Mouse (Mus musculus) midbrain, embryonic 12.5 days (tissue): ENCODE results near the gene Polr3h. TPM values are rescaled to one million over a fixed set of nuclear protein-coding genes. Genes with fewer than 3 reads are reported as not detected.

ENCODE experiments used
- ATAC-seq: fragments of 200-750 bp; cut with Nextera tagmentation; 2 replicates; pipeline ENCODE4 v1.8.0; 2017; ENCODE audit warnings: low read depth, moderate TSS enrichment, moderate library complexity; ENCODE audit not compliant: low FRiP score
- H3K27ac ChIP-seq: fragments of 300-500 bp; sonication (generic); replicated peaks from 2 replicates; pipeline ENCODE4 v1.5.1; 2016; ENCODE audit warnings: mild to moderate bottlenecking
- H3K27me3 ChIP-seq: fragments of 300-500 bp; sonication (generic); 2 replicates; pipeline ENCODE4 v1.6.1; 2016; ENCODE audit warnings: mild to moderate bottlenecking
- H3K36me3 ChIP-seq: fragments of 300-500 bp; sonication (generic); 2 replicates; pipeline ENCODE4 v1.6.1; 2016
- H3K4me1 ChIP-seq: fragments of 300-500 bp; sonication (generic); 2 replicates; pipeline ENCODE4 v1.6.1; 2016
- H3K4me2 ChIP-seq: fragments of 300-500 bp; sonication (generic); replicated peaks from 2 replicates; pipeline ENCODE4 v1.6.1; 2016; ENCODE audit warnings: mild to moderate bottlenecking, moderate library complexity
- H3K4me3 ChIP-seq: fragments of 300-500 bp; sonication (generic); 2 replicates; pipeline ENCODE4 v1.5.1; 2016; ENCODE audit warnings: mild to moderate bottlenecking
- H3K9ac ChIP-seq: fragments of 300-500 bp; sonication (generic); replicated peaks from 2 replicates; pipeline ENCODE4 v1.6.1; 2016; ENCODE audit warnings: mild to moderate bottlenecking, moderate library complexity
- H3K9me3 ChIP-seq: fragments of 300-500 bp; sonication (generic); 2 replicates; pipeline ENCODE4 v1.6.1; 2016; ENCODE audit warnings: mild to moderate bottlenecking
- WGBS: fragments of 180-500 bp; shearing (Covaris S2); methylation state at CpG from one replicate; pipeline ENCODE4 v1.1.7; 2016; 5-methylcytosine and 5-hydroxymethylcytosine counted together
- polyA plus RNA-seq: library from polyadenylated mRNA; unstranded; fragments of >200 nt; fragmentation: Nextera tagmentation; extraction: Ambion mirVana; gene quantifications from 2 replicates; pipeline ENCODE4 v1.2.1, GENCODE M21; 2016

Gene Polr3h
- polyA plus RNA-seq, 1 experiment from 2014 or later: 71.6 TPM

- peaks cover 30% of the 10 kb centered on the region for H3K4me1 ChIP-seq
- H3K4me3 ChIP-seq: no peak overlapping the region
- H3K4me2 ChIP-seq: no peak overlapping the region
- 0 out of 2 replicates have a peak, but pooled peaks cover under 1% of the 10 kb centered on the region for H3K36me3 ChIP-seq
- 61% methylated on average over 11 of the region's 11 CpGs for WGBS
- no peak overlapping the region for H3K27ac ChIP-seq
- H3K9ac ChIP-seq: no peak overlapping the region
- no peak for ATAC-seq
- no peaks in the 10 kb centered on the region for H3K27me3 ChIP-seq
- no peaks in the 10 kb centered on the region for H3K9me3 ChIP-seq
Observed at GRCm38 (mm10) chr15:81928277-81928676, 2.2 kb upstream of the Polr3h start.

DNA sequence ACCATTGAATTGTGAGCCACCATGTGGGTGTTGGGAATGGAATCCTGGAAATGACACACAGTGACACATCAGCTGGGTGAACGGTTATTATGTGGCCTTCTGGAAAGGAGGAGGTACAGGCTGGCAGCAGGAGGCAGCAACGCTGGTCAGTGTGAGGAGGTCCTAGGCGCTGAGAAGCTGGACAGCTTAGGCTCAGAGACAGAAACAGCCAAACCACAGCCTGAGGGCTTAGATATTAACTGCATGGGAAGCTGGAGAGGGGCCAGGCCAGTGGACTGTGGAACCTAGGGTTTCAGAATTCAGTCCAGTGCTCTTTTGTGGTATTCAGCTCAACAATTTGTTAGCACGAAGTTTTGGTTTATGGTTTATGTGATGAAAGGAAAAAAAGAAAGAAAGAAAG, 1.7 kb upstream of the Polr3h start:
- no peaks in the 10 kb centered on the region for H3K9me3 ChIP-seq
- H3K27me3 ChIP-seq: no peaks in the 10 kb centered on the region
- H3K27ac ChIP-seq: no peak overlapping the region
- ATAC-seq: no peak
- 69% methylated on average over 4 of the region's 4 CpGs for WGBS
- H3K4me2 ChIP-seq: no peak overlapping the region
- H3K4me1 ChIP-seq: peaks cover 30% of the 10 kb centered on the region
- H3K4me3 ChIP-seq: no peak overlapping the region
- H3K9ac ChIP-seq: no peak overlapping the region
- 0 out of 2 replicates have a peak, but pooled peaks cover 3% of the 10 kb centered on the region for H3K36me3 ChIP-seq

- Histone ChIP-seq H3K4me2 (peak overlapping the region; percentile 98), H3K4me3 (peak overlapping the region; percentile 82), H3K9me3 (no peaks in the 10 kb centered on the region), H3K9ac (no peak overlapping the region), H3K4me1 (peaks cover 30% of the 10 kb centered on the region), H3K36me3 (peaks cover 12% of the 10 kb centered on the region; the same call in 1 of the 2 replicates), H3K27me3 (no peaks in the 10 kb centered on the region), H3K27ac (peak overlapping the region; percentile 88)
- peak; percentile 70 for ATAC-seq
- 27% methylated on average over 9 of the region's 9 CpGs for WGBS
Observed at GRCm38 (mm10) chr15:81926446-81926822, 394 bp upstream of the Polr3h start.

- peak overlapping the region; percentile 82 for H3K4me3 ChIP-seq
- peaks cover 30% of the 10 kb centered on the region for H3K4me1 ChIP-seq
- H3K27me3 ChIP-seq: no peaks in the 10 kb centered on the region
- no peak overlapping the region for H3K27ac ChIP-seq
- ATAC-seq: no peak
- no peaks in the 10 kb centered on the region for H3K9me3 ChIP-seq
- peaks cover 12% of the 10 kb centered on the region; the same call in 1 of the 2 replicates for H3K36me3 ChIP-seq
- peak overlapping the region; percentile 98 for H3K4me2 ChIP-seq
- WGBS: 87% methylated on average over 11 of the region's 11 CpGs
- peak overlapping the region; percentile 72; the same call in 1 of the 2 replicates for H3K9ac ChIP-seq
Observed at GRCm38 (mm10) chr15:81924933-81925332, 1.1 kb downstream of the Polr3h start.

GRCm38 (mm10) chr15:81921255-81921654, 4.8 kb downstream of the Polr3h start:
- H3K27ac ChIP-seq: no peak overlapping the region
- ATAC-seq: no peak
- 73% methylated on average over 5 of the region's 5 CpGs for WGBS
- H3K4me1 ChIP-seq: peaks cover 20% of the 10 kb centered on the region
- peaks cover 22% of the 10 kb centered on the region for H3K36me3 ChIP-seq
- H3K4me2 ChIP-seq: no peak overlapping the region
- H3K27me3 ChIP-seq: no peaks in the 10 kb centered on the region
- H3K4me3 ChIP-seq: no peak overlapping the region
- no peaks in the 10 kb centered on the region for H3K9me3 ChIP-seq
- 0 out of 2 replicates have a peak overlapping the region, but pooled peaks have one; percentile 3 for H3K9ac ChIP-seq

GRCm38 (mm10) chr15:81920546-81921217, 5.4 kb downstream of the Polr3h start:
- H3K9me3 ChIP-seq: no peaks in the 10 kb centered on the region
- H3K36me3 ChIP-seq: peaks cover 28% of the 10 kb centered on the region
- WGBS: 88% methylated on average over 10 of the region's 10 CpGs
- H3K27me3 ChIP-seq: no peaks in the 10 kb centered on the region
- H3K4me2 ChIP-seq: no peak overlapping the region
- H3K9ac ChIP-seq: no peak overlapping the region
- peaks cover 19% of the 10 kb centered on the region for H3K4me1 ChIP-seq
- H3K4me3 ChIP-seq: no peak overlapping the region
- ATAC-seq: no peak
- no peak overlapping the region for H3K27ac ChIP-seq

DNA sequence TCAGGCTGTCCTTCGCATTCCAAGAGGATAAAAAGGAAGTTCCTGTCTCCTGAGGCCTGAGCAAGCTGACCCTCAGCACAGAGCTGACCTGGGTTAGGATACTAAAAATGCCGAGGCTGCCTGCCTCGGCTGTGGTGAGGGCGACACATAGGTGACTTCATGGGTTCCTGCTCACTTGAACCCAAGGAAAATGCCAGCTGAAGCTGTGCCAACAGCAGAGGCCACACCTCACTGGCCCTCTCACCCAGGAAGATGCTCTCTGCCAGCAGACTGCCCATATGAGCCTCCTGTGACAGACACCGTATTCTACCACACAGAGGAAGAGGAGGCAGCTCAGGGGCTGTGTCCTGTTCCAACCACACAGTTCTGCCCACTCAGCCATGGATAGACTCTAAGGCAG, 7.0 kb downstream of the Polr3h start:
- H3K4me3 ChIP-seq: no peak overlapping the region
- no peak for ATAC-seq
- no peak overlapping the region for H3K27ac ChIP-seq
- H3K4me1 ChIP-seq: peaks cover 3% of the 10 kb centered on the region
- no peaks in the 10 kb centered on the region for H3K9me3 ChIP-seq
- H3K36me3 ChIP-seq: peaks cover 42% of the 10 kb centered on the region
- 81% methylated on average over 5 of the region's 5 CpGs for WGBS
- no peaks in the 10 kb centered on the region for H3K27me3 ChIP-seq
- H3K4me2 ChIP-seq: no peak overlapping the region
- H3K9ac ChIP-seq: no peak overlapping the region

GRCm38 (mm10) chr15:81917621-81918463, 8.2 kb downstream of the Polr3h start:
- Histone ChIP-seq H3K27ac (no peak overlapping the region), H3K4me1 (no peaks in the 10 kb centered on the region), H3K4me3 (no peak overlapping the region), H3K9me3 (no peaks in the 10 kb centered on the region), H3K4me2 (no peak overlapping the region), H3K9ac (no peak overlapping the region), H3K36me3 (peaks cover 52% of the 10 kb centered on the region), H3K27me3 (no peaks in the 10 kb centered on the region)
- no peak for ATAC-seq
- WGBS: 56% methylated on average over 6 of the region's 6 CpGs

DNA sequence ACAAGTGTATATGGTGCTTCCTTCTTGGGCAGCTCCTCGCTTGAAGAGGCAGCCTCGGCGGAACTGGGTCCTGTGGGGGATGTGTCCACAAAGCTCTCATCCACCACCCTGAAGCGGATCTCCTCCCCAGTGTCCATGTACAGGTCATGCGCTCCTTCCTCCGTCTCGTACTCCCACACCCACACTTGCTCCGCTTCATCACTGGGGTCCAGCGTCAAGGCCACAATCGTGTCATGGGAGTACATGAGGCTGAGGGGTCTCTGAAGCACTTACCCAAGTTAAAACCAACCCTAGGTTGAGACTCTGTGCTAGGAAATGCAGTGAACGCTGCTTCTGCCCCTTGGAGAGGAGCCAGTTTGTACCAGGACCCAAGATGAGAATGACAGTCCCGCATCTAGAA, 8.8 kb downstream of the Polr3h start:
- Histone ChIP-seq H3K27me3 (no peaks in the 10 kb centered on the region), H3K36me3 (peaks cover 54% of the 10 kb centered on the region), H3K9me3 (no peaks in the 10 kb centered on the region), H3K4me1 (no peaks in the 10 kb centered on the region), H3K4me3 (no peak overlapping the region), H3K9ac (no peak overlapping the region), H3K27ac (no peak overlapping the region), H3K4me2 (no peak overlapping the region)
- WGBS: 91% methylated on average over 12 of the region's 12 CpGs
- ATAC-seq: no peak

DNA sequence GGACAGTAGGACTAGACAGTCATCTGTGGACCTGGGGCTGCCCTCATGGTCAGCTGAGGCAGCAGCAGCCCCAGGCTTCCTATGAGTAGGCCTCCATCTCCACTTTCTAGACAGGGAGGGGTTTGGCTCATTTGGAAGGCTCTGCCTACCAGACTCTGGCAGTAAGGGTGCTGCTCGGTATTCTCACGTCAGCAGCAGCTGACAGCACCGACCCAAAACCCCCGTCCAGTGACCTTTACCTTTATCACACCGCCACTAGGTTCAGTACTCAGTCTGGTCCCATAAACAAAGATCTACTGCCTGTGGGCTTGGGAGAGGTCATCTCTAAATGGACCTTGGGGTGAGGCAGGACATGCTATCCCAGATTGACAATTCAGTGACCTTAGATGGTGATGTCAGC, 10.4 kb downstream of the Polr3h start:
- Histone ChIP-seq H3K36me3 (peaks cover 64% of the 10 kb centered on the region), H3K4me1 (no peaks in the 10 kb centered on the region), H3K9me3 (no peaks in the 10 kb centered on the region), H3K27me3 (no peaks in the 10 kb centered on the region), H3K9ac (no peak overlapping the region), H3K4me2 (no peak overlapping the region), H3K27ac (no peak overlapping the region), H3K4me3 (no peak overlapping the region)
- ATAC-seq: no peak
- 92% methylated on average over 5 of the region's 5 CpGs for WGBS

- no peak overlapping the region for H3K4me2 ChIP-seq
- no peak for ATAC-seq
- H3K27me3 ChIP-seq: no peaks in the 10 kb centered on the region
- no peak overlapping the region for H3K9ac ChIP-seq
- 92% methylated on average over 5 of the region's 5 CpGs for whole genome bisulfite sequencing
- no peaks in the 10 kb centered on the region for H3K4me1 ChIP-seq
- no peak overlapping the region for H3K4me3 ChIP-seq
- H3K36me3 ChIP-seq: peaks cover 74% of the 10 kb centered on the region
- H3K27ac ChIP-seq: no peak overlapping the region
- H3K9me3 ChIP-seq: no peaks in the 10 kb centered on the region
Observed at GRCm38 (mm10) chr15:81914668-81915067, 11.4 kb downstream of the Polr3h start.

- H3K27ac ChIP-seq: no peak overlapping the region
- 78% methylated on average over 2 of the region's 2 CpGs for WGBS
- no peak overlapping the region for H3K4me2 ChIP-seq
- H3K4me1 ChIP-seq: no peaks in the 10 kb centered on the region
- H3K9me3 ChIP-seq: no peaks in the 10 kb centered on the region
- H3K27me3 ChIP-seq: no peaks in the 10 kb centered on the region
- H3K4me3 ChIP-seq: no peak overlapping the region
- no peak for ATAC-seq
- no peak overlapping the region for H3K9ac ChIP-seq
- peaks cover 92% of the 10 kb centered on the region for H3K36me3 ChIP-seq
Observed at GRCm38 (mm10) chr15:81912498-81912897, 13.5 kb downstream of the Polr3h start.
